Mouse (Mus musculus): ENCODE results near the gene Ccdc88c.

The Ccdc88c gene

DNA sequence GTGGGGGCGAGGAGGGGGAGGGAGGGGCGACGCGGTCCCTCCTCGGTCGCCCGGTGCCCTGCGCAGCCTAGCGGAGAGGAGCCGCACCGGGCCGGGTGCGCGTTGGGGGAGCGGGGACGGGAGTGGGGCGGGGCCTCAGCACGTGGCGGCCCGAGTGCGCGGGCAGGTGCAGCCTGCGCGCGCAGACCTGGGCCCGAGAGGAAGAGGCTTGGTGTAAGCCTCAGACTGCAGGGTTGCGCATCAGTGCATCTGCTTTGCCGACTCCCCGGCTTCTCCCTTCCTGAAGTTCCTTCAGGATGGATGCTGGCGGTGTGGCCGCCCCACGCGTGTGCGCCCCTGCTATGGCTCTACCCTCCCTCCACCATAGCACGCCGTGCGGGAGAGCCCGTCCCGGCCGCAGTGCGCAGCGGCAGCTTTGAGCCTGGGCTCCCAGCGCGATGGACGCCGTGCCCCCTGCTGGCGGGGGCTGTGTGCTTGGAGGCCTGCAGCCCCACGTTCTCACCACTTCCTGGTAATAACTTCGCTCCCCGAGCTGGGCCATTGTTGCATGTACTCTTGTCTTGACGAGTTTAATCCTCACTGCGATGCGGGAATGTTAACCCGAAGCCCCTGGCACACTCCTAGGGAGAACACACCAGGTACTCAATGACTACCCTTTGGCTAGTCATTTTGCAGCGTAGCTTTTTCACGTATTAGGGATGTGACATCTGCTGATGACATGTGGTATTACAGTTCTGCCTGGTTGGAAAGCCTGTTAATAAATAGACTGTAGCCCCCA lies at the start of gene Ccdc88c:
Gene Ccdc88c, minus strand, starts transcription at position 103 of the 778 bp plus-strand sequence.
- peak; percentile 85 for DNase-seq

- DNase-seq, result no peak
Measured at GRCm38 (mm10) chr12:101077955-101078354, 49.1 kb upstream of the Ccdc88c start.

DNA sequence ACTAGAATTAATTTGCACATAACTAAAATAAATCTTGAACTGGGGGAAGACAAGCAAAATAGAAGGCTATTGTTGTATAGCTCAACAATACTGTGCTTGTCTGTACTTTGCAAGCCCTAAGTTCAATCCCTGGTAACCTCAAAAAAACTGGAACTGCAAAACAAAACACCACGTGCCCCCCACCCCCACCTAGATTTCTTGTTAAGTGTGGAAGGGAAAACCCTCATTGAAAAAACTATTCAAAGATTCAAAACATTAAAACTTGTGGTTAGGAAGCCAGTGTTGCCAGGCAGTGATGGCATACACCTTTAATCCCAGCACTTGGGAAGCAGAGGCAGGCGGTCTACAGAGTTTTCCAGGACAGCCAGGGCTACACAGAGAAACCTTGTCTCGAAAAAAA lies 46.6 kb upstream of the Ccdc88c start:
- no peak for DNase-seq

DNA sequence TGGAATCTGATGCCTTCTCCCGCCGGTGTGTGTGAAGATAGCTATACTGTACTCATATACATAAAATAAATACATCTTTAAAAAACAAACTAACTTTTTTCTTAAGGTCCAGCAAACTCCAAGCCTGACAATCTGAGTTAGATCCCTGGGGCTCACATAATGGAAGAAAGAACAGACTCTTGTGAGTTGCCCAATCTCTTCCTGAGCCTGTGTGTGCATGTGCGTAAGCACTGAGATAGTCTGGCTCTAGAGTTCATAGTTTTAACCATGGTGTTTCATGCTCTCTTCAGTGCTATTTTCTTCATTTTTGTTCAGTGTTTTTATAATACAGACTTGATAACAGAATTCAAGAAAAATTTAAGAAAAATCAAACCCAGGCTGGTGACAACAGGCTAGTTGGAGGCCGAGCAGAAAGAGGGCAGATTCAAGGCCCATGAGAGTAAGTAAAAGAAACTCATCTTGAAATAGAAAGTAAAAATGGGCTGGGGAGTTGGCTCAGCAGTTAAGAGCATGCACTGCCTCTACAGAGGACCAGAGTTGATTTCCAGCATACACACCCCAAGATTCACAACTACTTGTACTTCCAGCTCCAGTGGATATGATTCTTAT lies 46.1 kb upstream of the Ccdc88c start:
- no peak for DNase-seq

DNA sequence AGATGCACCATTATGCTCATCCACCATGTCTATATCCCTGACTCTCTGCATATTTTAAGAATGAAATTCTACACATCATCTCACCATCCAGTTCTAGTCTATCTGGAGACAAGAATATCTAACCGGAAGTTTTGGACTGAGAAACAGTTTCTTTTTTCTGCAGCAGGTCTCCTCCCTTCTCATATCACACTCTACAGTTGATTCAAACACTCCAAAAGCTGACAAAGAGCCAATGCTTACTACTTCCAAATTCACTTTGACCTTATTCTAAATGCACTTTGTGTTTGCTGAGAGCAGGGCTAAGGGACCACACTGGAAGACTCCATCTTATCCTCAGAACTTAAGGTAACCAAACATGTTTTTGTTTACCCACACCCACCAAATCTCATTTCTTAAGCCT lies 41.0 kb upstream of the Ccdc88c start:
- DNase-seq, result no peak

- DNase-seq, result no peak
Measured at GRCm38 (mm10) chr12:101066329-101066728, 37.5 kb upstream of the Ccdc88c start.

DNA sequence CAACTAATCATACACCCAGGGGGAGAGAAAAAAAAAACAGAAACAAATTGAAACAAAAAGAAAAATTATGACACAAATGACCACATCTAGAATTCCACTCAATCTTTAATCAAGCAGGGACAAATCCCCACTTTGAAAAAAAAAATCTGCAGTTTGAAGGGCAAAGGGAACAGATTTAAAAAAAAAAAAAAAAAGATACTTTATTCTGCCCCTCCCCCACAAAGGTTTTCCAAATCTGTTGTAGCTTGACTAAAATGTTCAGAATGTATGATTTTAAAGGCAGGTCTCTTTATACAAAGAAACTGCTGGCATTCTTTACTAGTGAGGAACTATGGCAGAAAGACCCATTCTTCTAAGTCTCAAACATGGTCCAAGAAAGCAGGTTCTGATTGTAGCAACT lies 11.1 kb upstream of the Ccdc88c start:
- no peak for DNase-seq

GRCm38 (mm10) chr12:101028247-101028953 lies 456 bp downstream of the Ccdc88c start:
- DNase-seq, result no peak

DNA sequence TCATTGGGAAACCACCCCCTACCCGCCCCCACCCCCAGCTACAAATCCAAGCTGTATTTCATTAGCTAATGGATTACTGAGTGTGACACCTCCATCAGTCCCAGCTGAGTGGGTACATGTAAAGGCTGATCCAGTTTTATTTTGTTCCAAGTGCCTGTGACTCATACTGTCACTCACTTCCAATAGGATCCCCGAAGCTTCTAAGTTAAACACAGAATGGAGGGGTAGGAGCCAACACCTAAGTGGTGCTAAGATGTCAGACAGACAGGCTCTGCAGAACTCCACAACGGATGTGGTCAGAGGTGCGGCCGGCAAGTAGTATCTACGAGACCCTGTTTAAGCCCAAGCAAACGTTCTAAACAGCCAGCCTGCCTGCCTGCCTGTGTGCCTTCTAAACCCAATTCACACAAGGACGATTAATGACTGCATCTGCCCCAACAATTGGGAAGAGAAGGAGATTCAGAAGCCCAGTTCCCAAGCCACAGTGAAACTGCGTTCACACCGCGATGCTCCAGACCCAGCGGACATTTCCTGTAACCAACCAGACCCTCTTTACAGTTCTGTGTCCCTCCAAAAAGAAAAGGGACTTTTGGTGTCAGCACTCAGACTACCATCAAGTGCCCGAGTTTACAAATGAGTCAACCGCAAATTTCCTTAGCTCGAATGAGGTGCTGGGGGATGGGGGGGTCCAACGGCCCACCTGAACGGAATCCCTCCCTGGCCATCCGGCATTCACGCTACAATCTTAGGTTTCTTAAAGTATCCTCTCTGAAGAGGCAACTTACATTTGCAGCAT lies 1.2 kb downstream of the Ccdc88c start:
- no peak for DNase-seq

GRCm38 (mm10) chr12:101026946-101027345 lies 1.9 kb downstream of the Ccdc88c start:
- DNase-seq, result no peak

DNA sequence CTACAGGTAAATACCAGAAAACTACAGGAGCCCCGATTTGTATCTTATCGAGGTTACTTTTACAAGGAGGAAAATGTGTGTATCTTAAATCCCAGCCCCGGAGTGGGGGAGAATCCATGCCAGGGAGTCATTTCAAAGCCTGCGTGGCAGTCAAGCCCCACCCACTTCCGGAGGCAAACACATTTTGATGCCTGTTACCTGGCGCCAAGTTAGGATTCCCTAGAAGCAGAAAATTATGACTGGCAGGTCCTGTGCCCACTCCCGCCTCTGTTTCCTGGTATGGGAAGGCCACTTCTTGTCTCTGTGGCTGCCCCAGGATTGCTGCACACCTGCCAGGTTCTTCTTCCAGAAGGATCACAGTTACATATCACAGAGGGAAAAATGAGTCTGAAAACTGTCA lies 2.3 kb downstream of the Ccdc88c start:
- no peak for DNase-seq

GRCm38 (mm10) chr12:101026025-101026424 lies 2.8 kb downstream of the Ccdc88c start:
- DNase-seq, result no peak

- no peak for DNase-seq
Measured at GRCm38 (mm10) chr12:101025379-101025778, 3.5 kb downstream of the Ccdc88c start.

GRCm38 (mm10) chr12:101024824-101025223 lies 4.0 kb downstream of the Ccdc88c start:
- no peak for DNase-seq

GRCm38 (mm10) chr12:101023143-101023542 lies 5.7 kb downstream of the Ccdc88c start:
- no peak for DNase-seq

- no peak for DNase-seq
Measured at GRCm38 (mm10) chr12:101022353-101022752, 6.5 kb downstream of the Ccdc88c start.

DNA sequence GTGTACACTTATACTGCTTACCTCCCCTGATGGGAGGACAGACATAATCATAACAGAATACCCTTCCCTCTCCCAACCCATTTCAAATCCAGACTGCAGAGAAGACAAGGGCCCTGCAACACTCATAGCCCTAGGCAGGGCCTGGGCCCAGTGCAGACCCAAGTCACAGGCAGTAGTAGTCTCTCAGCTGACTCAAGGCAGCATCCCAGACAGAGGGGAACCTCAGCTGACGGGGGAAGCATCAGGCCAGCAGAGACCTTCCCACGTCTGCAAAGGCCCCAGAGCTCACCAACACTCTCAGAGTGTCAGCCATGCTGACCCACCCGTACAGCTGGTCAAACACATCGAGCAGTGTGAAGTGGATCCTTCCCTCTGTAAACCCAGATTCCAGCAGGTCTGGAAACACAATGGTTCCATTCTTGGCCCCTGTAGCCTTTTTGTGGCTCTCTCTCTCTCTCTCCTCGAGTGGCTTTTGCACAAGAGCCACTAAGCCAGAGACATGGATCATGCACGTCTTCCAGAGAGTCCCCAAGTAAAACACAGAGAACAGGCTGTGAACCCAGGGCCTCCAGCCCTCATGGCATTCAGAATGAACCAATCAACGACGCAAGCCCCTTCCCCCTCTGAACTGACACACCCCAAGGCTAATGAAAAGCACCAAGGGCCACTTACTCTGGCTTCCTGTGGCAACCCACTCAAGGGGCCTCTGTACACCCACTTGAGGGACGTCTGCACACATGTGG lies 7.2 kb downstream of the Ccdc88c start:
- DNase-seq, result no peak

DNA sequence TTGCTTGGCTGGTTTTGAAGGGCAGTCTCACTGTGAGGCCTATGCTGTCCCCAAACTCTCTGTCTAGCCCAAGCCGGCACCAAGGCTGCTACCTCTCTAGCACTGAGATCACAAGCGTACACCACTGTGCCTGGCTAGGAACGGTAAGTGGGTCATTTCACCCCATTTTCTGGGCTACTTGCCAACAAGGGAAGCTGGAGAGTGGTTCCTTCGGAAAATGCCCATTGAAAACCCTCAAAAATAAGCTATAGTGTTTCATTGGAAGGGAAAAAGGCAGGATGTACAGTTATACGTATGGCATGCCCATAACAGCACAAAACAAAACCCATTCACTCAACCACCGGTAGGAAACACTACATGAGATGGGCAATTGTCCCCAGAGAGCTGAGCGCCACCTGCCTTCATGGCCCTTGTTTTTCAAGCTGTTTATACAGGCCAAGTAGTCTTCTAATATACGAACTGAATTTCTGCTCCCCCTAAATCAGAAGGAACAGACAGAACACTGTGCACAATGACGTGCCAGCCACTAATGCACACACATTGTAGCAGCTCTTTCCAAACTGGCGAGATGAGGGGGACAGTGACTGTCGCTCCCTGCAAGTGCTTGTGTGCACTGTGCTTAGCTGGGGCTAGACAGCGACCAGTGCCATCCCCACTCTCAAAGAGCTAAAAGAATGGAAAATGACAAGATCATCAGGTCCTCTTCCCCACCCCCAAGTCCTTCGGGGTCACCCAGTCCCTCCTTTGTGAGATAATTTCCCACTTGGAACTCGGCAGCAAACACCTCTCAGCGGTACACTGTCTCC lies 8.4 kb downstream of the Ccdc88c start:
- no peak for DNase-seq

- no peak for DNase-seq
Measured at GRCm38 (mm10) chr12:101019443-101019842, 9.4 kb downstream of the Ccdc88c start.

DNA sequence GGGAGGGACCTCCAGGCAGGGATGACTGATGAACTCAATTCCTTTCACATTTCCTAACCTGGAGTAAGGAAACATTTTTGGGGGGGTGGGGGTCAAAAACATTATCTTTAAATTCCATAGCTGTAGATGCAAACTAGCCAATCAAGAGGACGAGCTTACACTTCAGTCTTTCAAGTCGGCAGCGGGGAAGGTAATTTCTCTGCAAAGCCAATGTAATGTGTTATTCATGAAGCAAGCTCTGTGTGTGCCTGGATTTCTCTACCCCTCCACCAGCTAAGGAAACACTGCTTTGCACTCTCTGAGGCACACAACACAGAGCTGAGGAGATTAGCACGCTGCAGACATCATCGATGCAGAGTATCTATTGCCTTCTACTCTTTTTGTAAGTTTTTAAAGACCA lies 9.8 kb downstream of the Ccdc88c start:
- DNase-seq, result no peak

GRCm38 (mm10) chr12:101017971-101018371 lies 10.9 kb downstream of the Ccdc88c start:
- no peak for DNase-seq
